ENCODE assay signal across 18 mouse cellular contexts in the genomic region with DNA sequence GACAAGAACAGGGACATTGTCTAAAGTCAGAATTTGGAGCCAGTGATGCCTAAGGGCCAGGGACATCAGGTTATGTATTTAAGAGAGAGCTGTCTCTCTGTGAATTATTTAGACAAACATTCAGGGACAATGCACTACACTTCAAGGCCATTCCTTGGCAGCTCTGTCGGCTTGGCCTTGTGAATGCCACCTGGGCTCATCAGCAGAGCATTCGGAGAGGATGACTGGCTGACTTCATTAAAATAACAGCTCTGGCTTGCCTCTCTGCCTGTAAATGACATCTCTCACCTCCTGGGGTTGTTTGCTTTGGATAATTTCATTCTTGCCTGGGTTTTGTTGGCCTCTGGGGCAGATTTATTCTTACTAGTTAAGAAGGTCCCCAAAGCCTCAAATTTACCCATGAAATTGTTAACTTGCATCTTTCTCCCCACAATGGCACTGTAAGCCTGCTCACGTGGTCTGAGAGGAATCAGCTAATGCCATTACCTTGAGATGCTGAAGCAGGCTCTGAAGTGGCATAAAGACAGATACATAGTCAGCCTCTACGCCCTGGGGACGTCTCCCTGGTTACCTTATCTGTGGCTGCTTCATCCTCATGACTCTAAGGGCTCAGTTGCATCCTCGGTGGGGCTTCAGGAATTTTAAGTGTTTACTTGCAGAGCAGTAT.
A peak's percentile ranks its signal among the peaks of the same experiment; 100 is the strongest.
DNase-seq lines count a peak whose midpoint lies in the region; ATAC-seq lines count a peak whose summit lies in the region.
"Had no signal": no experiment of that assay in that cellular context is flagged by ENCODE, and none has a peak within 500 bp of the region (broad histone marks: within the 10 kb centered on the region; RNA-seq: fewer than 3 reads in every experiment).

No protein-coding gene starts in this region.

- H3K27ac ChIP-seq in neural tube, embryonic 13.5 days (replicated peaks) = peak overlapping the region; percentile 53
- H3K27ac ChIP-seq in midbrain, embryonic 15.5 days = peak overlapping the region; percentile 43
- H3K27ac ChIP-seq: forebrain, embryonic 10.5 days; hindbrain, embryonic 14.5 days; kidney, embryonic 15.5 days; limb, embryonic 13.5 days; liver, embryonic 13.5 days; lung, embryonic 15.5 days; macrophage; midbrain, embryonic 12.5 days had no signal

- H3K4me3 ChIP-seq in neural tube, embryonic 13.5 days = no peak overlapping the region
- H3K4me3 ChIP-seq in midbrain, embryonic 15.5 days = no peak overlapping the region
- H3K4me3 ChIP-seq: forebrain, embryonic 10.5 days; kidney, embryonic 15.5 days; limb, embryonic 13.5 days; liver, embryonic 13.5 days; lung, embryonic 15.5 days; midbrain, embryonic 12.5 days had no signal

- DNase-seq in adrenal gland, adult 8-10 months = peak; percentile 30
- DNase-seq in adrenal gland, postnatal 4 days (ENCODE audit: low spot score in 2 of 2) = no peak
- DNase-seq in neural tube, embryonic 10.5 days (ENCODE audit: extremely low spot score, low spot score) = no peak
- DNase-seq in layer of hippocampus, adult 18-20 months (ENCODE audit: low spot score in 2 of 2) = no peak
- DNase-seq in lung, postnatal 14 days = no peak
- DNase-seq: forebrain, postnatal 0 days; liver, embryonic 13.5 days; thymus, postnatal 36 days had no signal

- no peaks in the 10 kb centered on the region for H3K27me3 ChIP-seq in neural tube, embryonic 13.5 days
- no peaks in the 10 kb centered on the region for H3K27me3 ChIP-seq in midbrain, embryonic 15.5 days (replicated peaks)
- H3K27me3 ChIP-seq: kidney, embryonic 15.5 days; limb, embryonic 13.5 days; liver, embryonic 13.5 days; lung, embryonic 15.5 days; midbrain, embryonic 12.5 days had no signal

- H3K9me3 ChIP-seq in neural tube, embryonic 13.5 days = no peaks in the 10 kb centered on the region
- no peaks in the 10 kb centered on the region for H3K9me3 ChIP-seq in midbrain, embryonic 15.5 days
- H3K9me3 ChIP-seq: forebrain, embryonic 10.5 days; kidney, embryonic 15.5 days; limb, embryonic 13.5 days; liver, embryonic 13.5 days; lung, embryonic 15.5 days; midbrain, embryonic 12.5 days had no signal

- no peaks in the 10 kb centered on the region for H3K36me3 ChIP-seq in neural tube, embryonic 13.5 days
- no peaks in the 10 kb centered on the region for H3K36me3 ChIP-seq in midbrain, embryonic 15.5 days (replicated peaks)
- H3K36me3 ChIP-seq: forebrain, embryonic 10.5 days; G1E; kidney, embryonic 15.5 days; limb, embryonic 13.5 days; liver, embryonic 13.5 days; lung, embryonic 15.5 days; midbrain, embryonic 12.5 days had no signal

- 40% methylated on average over 6 of the region's 6 CpGs for WGBS in neural tube, embryonic 13.5 days
- WGBS in midbrain, embryonic 15.5 days = 33% methylated on average over 6 of the region's 6 CpGs

- no peak for ATAC-seq in neural tube, embryonic 13.5 days (ENCODE audit: low read depth)
- peak; percentile 72 for ATAC-seq in midbrain, embryonic 15.5 days (replicated peaks)
- ATAC-seq: forebrain, postnatal 0 days had no signal

- H3K9ac ChIP-seq in neural tube, embryonic 13.5 days = no peak overlapping the region
- H3K9ac ChIP-seq in midbrain, embryonic 15.5 days = no peak overlapping the region
- H3K9ac ChIP-seq: forebrain, postnatal 0 days; hindbrain, embryonic 14.5 days; kidney, embryonic 15.5 days; limb, embryonic 13.5 days; liver, embryonic 13.5 days; lung, embryonic 15.5 days; midbrain, embryonic 12.5 days had no signal

- peaks cover 36% of the 10 kb centered on the region for H3K4me1 ChIP-seq in neural tube, embryonic 13.5 days (replicated peaks)
- H3K4me1 ChIP-seq in midbrain, embryonic 15.5 days = peaks cover 33% of the 10 kb centered on the region
- H3K4me1 ChIP-seq: liver, embryonic 13.5 days had no signal

- no peak overlapping the region for H3K4me2 ChIP-seq in neural tube, embryonic 13.5 days
- no peak overlapping the region for H3K4me2 ChIP-seq in midbrain, embryonic 15.5 days
- H3K4me2 ChIP-seq: hindbrain, embryonic 14.5 days; kidney, embryonic 15.5 days; limb, embryonic 13.5 days; liver, embryonic 13.5 days; lung, embryonic 15.5 days; midbrain, embryonic 12.5 days had no signal
